13 mouse cellular contexts compared by ENCODE assay signal in the genomic region with DNA sequence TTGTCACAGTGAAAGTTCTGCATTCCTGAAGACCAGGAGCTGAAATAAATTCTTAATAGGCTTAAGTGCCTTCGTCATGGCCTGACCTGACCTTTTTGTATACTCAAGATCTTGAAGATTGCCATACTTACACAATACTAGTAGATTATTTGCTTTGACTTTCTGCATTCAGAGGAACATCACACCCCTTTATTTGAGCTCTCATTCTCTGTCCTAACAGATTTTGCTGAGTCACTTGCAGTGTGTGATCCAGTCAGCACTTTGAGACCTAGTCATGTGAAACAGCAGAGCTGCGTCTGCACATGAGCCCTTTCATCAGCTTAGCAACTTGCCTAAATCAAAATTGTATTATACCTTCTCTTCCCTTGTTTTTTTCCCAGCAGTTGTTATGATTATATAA. TPM values are rescaled to one million over a fixed set of nuclear protein-coding genes. Genes with fewer than 3 reads are reported as not detected.
A peak's percentile ranks its signal among the peaks of the same experiment; 100 is the strongest.
DNase-seq lines count a peak whose midpoint lies in the region; ATAC-seq lines count a peak whose summit lies in the region.
"Had no signal": no experiment of that assay in that cellular context is flagged by ENCODE, and none has a peak within 500 bp of the region (broad histone marks: within the 10 kb centered on the region; RNA-seq: fewer than 3 reads in every experiment).

No protein-coding gene starts in this region.

- H3K9ac ChIP-seq in liver, embryonic 13.5 days = no peak overlapping the region

- peaks cover 3% of the 10 kb centered on the region for H3K4me1 ChIP-seq in liver, embryonic 13.5 days (replicated peaks)

- WGBS in liver, embryonic 13.5 days (ENCODE audit: insufficient replicate concordance) = 45% methylated on average over 2 of the region's 2 CpGs

- no peaks in the 10 kb centered on the region for H3K36me3 ChIP-seq in liver, embryonic 13.5 days

- H3K4me3 ChIP-seq in liver, embryonic 13.5 days (replicated peaks) = no peak overlapping the region

- H3K9me3 ChIP-seq in liver, embryonic 13.5 days (replicated peaks) = no peaks in the 10 kb centered on the region

- no peak overlapping the region for H3K4me2 ChIP-seq in liver, embryonic 13.5 days

- peak; percentile 80 for DNase-seq in heart, adult 11 months
- no peak for DNase-seq in heart, adult 8-10 months (ENCODE audit: low spot score)
- peak; percentile 59 for DNase-seq in A20 (ENCODE audit: low read depth, low spot score)
- peak; percentile 48 for DNase-seq in brain, adult 2 months (ENCODE audit: low read depth, low spot score)
- peak; percentile 23 for DNase-seq in liver, embryonic 13.5 days
- DNase-seq in urinary bladder, postnatal 36 days (ENCODE audit: low spot score in 2 of 2) = no peak
- no peak for DNase-seq in adrenal gland, adult (ENCODE audit: inconsistent age in 2 of 2, low spot score in 1 of 2)
- DNase-seq: adrenal gland, adult 2 months; cerebellum, adult 9-10 months; gastrocnemius, postnatal 10 days had no signal

- ATAC-seq in liver, embryonic 13.5 days (ENCODE audit: low read depth) = no peak
- ATAC-seq in erythroblast, adult 5-6 weeks (replicated peaks; ENCODE audit: low FRiP score, poor library complexity, severe bottlenecking) = no peak; the same call in 1 of the 2 replicates

- no peaks in the 10 kb centered on the region for H3K27me3 ChIP-seq in liver, embryonic 13.5 days

- H3K27ac ChIP-seq in liver, embryonic 13.5 days = no peak overlapping the region

RNA-seq across cellular contexts. Expression of gene Emc7, which starts 21.4 kb away (rescaled TPM):
- total RNA-seq in heart, adult 8-10 months (2022) = 10 to 100 TPM; 15.8 to 17.0 (median 16.4) TPM
- polyA plus RNA-seq in liver, embryonic 13.5 days (2015; fragmentation: Nextera tagmentation; extraction: Ambion mirVana) = 16.0 and 16.7 TPM in 2 replicates
- 2.9 and 4.2 TPM in 2 replicates for total RNA-seq in erythroblast, adult 5-6 weeks (2015; ENCODE audit: low replicate concordance)
- total RNA-seq in erythroblast, adult 5-6 weeks (2017; ENCODE audit: low replicate concordance) = 2.8 and 4.0 TPM in 2 replicates

RNA-seq across cellular contexts. Expression of gene Chrm5, which starts 47.2 kb away (rescaled TPM):
- total RNA-seq in heart, adult 8-10 months (2022) = not detected
- not detected in 2 replicates for polyA plus RNA-seq in liver, embryonic 13.5 days (2015; fragmentation: Nextera tagmentation; extraction: Ambion mirVana)
- not detected in 2 replicates for total RNA-seq in erythroblast, adult 5-6 weeks (2015; ENCODE audit: low replicate concordance)
- total RNA-seq in erythroblast, adult 5-6 weeks (2017; ENCODE audit: low replicate concordance) = not detected in 2 replicates
- total RNA-seq: adrenal gland, adult 2 months; hematopoietic stem cell, adult 5-6 weeks had no signal
- polyA plus RNA-seq: adrenal gland, adult 2 months; urinary bladder, adult 2 months had no signal

RNA-seq across cellular contexts. Expression of gene Katnbl1, which starts 54.3 kb away (rescaled TPM):
- total RNA-seq in heart, adult 8-10 months (2022) = 1 to 10 TPM; 3.6 to 4.4 (median 4.1) TPM
- polyA plus RNA-seq in liver, embryonic 13.5 days (2015; fragmentation: Nextera tagmentation; extraction: Ambion mirVana) = 21.8 and 29.3 TPM in 2 replicates
- total RNA-seq in erythroblast, adult 5-6 weeks (2015; ENCODE audit: low replicate concordance) = 8.5 and 11.9 TPM in 2 replicates
- total RNA-seq in erythroblast, adult 5-6 weeks (2017; ENCODE audit: low replicate concordance) = 2.0 and 8.1 TPM in 2 replicates

RNA-seq across cellular contexts. Expression of gene Aven, which starts 59.4 kb away (rescaled TPM):
- total RNA-seq in heart, adult 8-10 months (2022) = 10 to 100 TPM; 16.7 to 19.1 (median 18.9) TPM
- polyA plus RNA-seq in liver, embryonic 13.5 days (2015; fragmentation: Nextera tagmentation; extraction: Ambion mirVana) = 6.2 and 7.5 TPM in 2 replicates
- total RNA-seq in erythroblast, adult 5-6 weeks (2015; ENCODE audit: low replicate concordance) = 1.0 and 5.6 TPM in 2 replicates
- 4.9 and 6.3 TPM in 2 replicates for total RNA-seq in erythroblast, adult 5-6 weeks (2017; ENCODE audit: low replicate concordance)

Comparison
In these comparisons a context has a peak if more than half of its experiments do, and no peak if none do; other contexts are left out.
1. DNase-seq: peak in heart, adult 11 months (single experiment), A20 (single experiment), brain, adult 2 months (single experiment) and liver, embryonic 13.5 days (single experiment); none in heart, adult 8-10 months (single experiment), urinary bladder, postnatal 36 days (0 of 2) and adrenal gland, adult (0 of 2).